Mouse (Mus musculus): ENCODE data around the gene Fam221a.

DNA sequence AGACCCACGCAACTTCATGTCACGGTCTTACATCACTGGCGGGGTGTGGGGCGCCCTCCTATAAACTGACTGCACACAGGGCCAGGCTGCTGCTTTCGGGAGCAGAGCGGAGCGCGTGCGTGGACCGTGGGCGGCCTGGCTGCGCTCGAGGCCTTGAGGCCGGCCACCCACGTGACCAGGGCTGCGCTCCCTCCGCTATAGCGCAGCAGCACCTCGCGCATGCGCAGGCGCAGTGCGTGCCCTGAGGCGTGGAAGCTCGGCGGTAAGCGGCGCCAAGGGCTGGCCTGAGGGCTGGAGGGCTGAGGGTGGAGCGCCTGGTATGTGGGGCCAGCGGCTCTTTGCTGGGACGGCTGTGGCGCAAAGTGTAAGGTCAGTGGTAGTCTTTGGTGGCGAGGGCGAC is 27.8 kb downstream of the Fam221a start, which contains the start of gene Stk31:
- TF ChIP-seq TAL1 (IDR thresholded peaks at IDR 0.05; ENCODE audit: low read length) = no peak
- no peak for TF ChIP-seq CHD1 (IDR thresholded peaks at IDR 0.05; ENCODE audit: low read depth, low read length)
- no peak for TF ChIP-seq JUND (IDR thresholded peaks at IDR 0.05; ENCODE audit: low read depth, low read length)
- TF ChIP-seq ZC3H11A (IDR thresholded peaks at IDR 0.05; ENCODE audit: low read depth, low read length) = no peak
- no peak for TF ChIP-seq CTCF (IDR thresholded peaks at IDR 0.05 in 2 of 3, conservative IDR thresholded peaks at IDR 0.05 in 1 of 3; ENCODE audit: control insufficient read depth in 1 of 3, insufficient read depth in 1 of 3, low read depth in 2 of 3, low read length in 3 of 3, poor library complexity in 1 of 3, severe bottlenecking in 1 of 3)
- no peak for TF ChIP-seq EP300 (IDR thresholded peaks at IDR 0.05; ENCODE audit: low read depth in 1 of 2, low read length in 2 of 2)
- no peak for TF ChIP-seq POLR2A (IDR thresholded peaks at IDR 0.05; ENCODE audit: control insufficient read depth in 1 of 2, insufficient read depth in 1 of 2, low read depth in 1 of 2, low read length in 2 of 2, poor library complexity in 1 of 2)
- TF ChIP-seq MEF2A (IDR thresholded peaks at IDR 0.05; ENCODE audit: extremely low read depth, insufficient replicate concordance, low read depth, low read length, poor library complexity, severe bottlenecking) = no peak
- no peak for TF ChIP-seq ZMIZ1 (IDR thresholded peaks at IDR 0.05; ENCODE audit: low read depth, low read length)
- no peak for TF ChIP-seq GATA1 (IDR thresholded peaks at IDR 0.05; ENCODE audit: low read depth, low read length)
